Comparison of ENCODE assay signal across 9 mouse cellular contexts in the genomic region with DNA sequence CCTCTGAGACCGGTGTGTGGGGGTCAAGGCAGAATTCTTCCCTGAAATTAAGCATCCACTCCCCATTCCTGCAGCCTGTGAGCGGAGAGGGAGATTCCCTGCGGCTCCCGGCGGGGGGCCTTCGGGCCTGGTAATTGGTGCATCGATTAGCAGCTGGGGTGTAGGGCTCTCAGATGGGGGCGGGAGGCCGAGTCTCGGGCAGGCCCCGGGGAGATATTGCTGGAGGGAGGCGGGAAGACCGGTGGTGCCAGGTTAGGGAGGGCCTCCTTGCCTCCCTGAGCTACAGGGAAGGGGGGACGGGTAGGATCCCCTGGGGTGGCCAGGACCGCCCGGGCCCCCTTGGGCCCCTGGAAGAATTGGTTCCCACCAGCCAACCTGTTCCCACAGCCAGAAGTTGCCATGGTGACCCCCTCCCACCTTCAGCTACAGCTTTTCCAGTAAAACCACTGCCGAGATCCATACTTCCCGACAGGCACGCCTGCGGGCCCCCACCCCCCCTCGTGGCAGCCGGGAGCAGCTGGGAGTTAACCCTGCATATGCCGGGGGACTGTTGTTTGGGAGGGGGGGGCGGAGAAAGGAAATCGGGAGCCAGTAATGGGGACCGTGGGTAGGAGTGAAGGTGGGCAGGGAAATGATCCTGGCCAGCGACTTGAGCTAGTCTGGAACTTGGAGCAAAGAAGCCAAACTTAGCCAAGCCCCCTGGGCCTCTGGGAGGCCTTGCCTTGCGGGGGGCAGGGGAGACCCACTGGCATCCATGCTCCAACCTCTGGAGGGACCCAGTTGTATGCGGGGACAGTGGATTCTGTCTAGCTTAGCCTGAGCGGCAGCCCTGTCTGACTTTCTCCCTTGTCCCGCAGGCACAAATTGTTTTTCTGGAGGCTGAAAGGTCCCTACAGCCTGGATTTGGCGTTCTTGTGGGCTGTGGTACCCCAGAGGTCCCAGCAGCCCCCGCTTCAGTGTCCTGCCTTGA. TPM values are rescaled to one million over a fixed set of nuclear protein-coding genes. Genes with fewer than 3 reads are reported as not detected.
DNase-seq lines count a peak whose midpoint lies in the region; ATAC-seq lines count a peak whose summit lies in the region.
"Had no signal": no experiment of that assay in that cellular context is flagged by ENCODE, and none has a peak within 500 bp of the region (broad histone marks: within the 10 kb centered on the region; RNA-seq: fewer than 3 reads in every experiment).

No protein-coding gene starts in this region.

- no peaks in the 10 kb centered on the region for H3K9me3 ChIP-seq in liver, embryonic 13.5 days (replicated peaks)

- 0 out of 2 replicates have a peak overlapping the region, but pooled peaks have one; percentile 9 for H3K4me3 ChIP-seq in liver, embryonic 13.5 days (replicated peaks)

- peaks cover 40% of the 10 kb centered on the region for H3K4me1 ChIP-seq in liver, embryonic 13.5 days (replicated peaks)

- ATAC-seq in liver, embryonic 13.5 days (ENCODE audit: low read depth) = no peak
- no peak for ATAC-seq in megakaryocyte, adult 5-6 weeks (ENCODE audit: poor library complexity, severe bottlenecking)

- no peaks in the 10 kb centered on the region for H3K36me3 ChIP-seq in liver, embryonic 13.5 days

- intact Hi-C loops in left cerebral cortex, postnatal 36 days (cut with DNase I) = no loop called here

- peaks cover 40% of the 10 kb centered on the region for H3K27me3 ChIP-seq in liver, embryonic 13.5 days

- H3K9ac ChIP-seq in liver, embryonic 13.5 days = peak overlapping the region; percentile 6; the same call in 1 of the 2 replicates

- 29% methylated on average over 33 of the region's 33 CpGs for whole genome bisulfite sequencing in liver, embryonic 13.5 days (ENCODE audit: insufficient replicate concordance)

- DNase-seq in cerebellum, postnatal 10 days = peak; percentile 47 to 56
- no peak for DNase-seq in cerebellum, adult 18-20 months
- peak; percentile 40 for DNase-seq in right cerebral cortex, adult 18-20 months
- no peak for DNase-seq in right cerebral cortex, postnatal 36 days (ENCODE audit: low spot score in 2 of 2)
- DNase-seq in liver, embryonic 13.5 days = no peak
- peak; percentile 40 for DNase-seq in right cerebral cortex, postnatal 4 days
- no peak for DNase-seq in left cerebral cortex, postnatal 36 days (ENCODE audit: low spot score in 2 of 2)

- H3K27ac ChIP-seq in liver, embryonic 13.5 days = no peak overlapping the region

- peak overlapping the region; percentile 33 for H3K4me2 ChIP-seq in liver, embryonic 13.5 days

RNA-seq across cellular contexts. Expression of a gene that starts 15.9 kb away (rescaled TPM):
- 1.4 and 1.9 TPM in 2 replicates for polyA plus RNA-seq in liver, embryonic 13.5 days (2015; fragmentation: Nextera tagmentation; extraction: Ambion mirVana)
- total RNA-seq in left cerebral cortex, postnatal 36 days (2021) = 1 to 10 TPM; 3.4 to 7.2 TPM
- total RNA-seq in megakaryocyte, adult 5-6 weeks (2015) = 1.4 and 1.8 TPM in 2 replicates
- 0.89 and 1.1 TPM in 2 replicates for total RNA-seq in megakaryocyte, adult 5-6 weeks (2017)

RNA-seq across cellular contexts. Expression of a gene that starts 28.6 kb away (rescaled TPM):
- polyA plus RNA-seq in liver, embryonic 13.5 days (2015; fragmentation: Nextera tagmentation; extraction: Ambion mirVana) = not detected in 2 replicates
- not detected for total RNA-seq in left cerebral cortex, postnatal 36 days (2021)
- total RNA-seq in megakaryocyte, adult 5-6 weeks (2015) = not detected in 2 replicates
- total RNA-seq in megakaryocyte, adult 5-6 weeks (2017) = not detected in 2 replicates
- polyA plus RNA-seq: spleen, adult 2 months had no signal

RNA-seq across cellular contexts. Expression of a gene that starts 40.1 kb away (rescaled TPM):
- 407 and 437 TPM in 2 replicates for polyA plus RNA-seq in liver, embryonic 13.5 days (2015; fragmentation: Nextera tagmentation; extraction: Ambion mirVana)
- total RNA-seq in left cerebral cortex, postnatal 36 days (2021) = 1 to 10 TPM in 1 of 2 experiments, under 1 TPM in 1; 0.66 to 1.5 TPM
- 220 and 258 TPM in 2 replicates for total RNA-seq in megakaryocyte, adult 5-6 weeks (2015)
- 232 and 240 TPM in 2 replicates for total RNA-seq in megakaryocyte, adult 5-6 weeks (2017)

Comparison
In these comparisons a context has a peak if more than half of its experiments do, and no peak if none do; other contexts are left out.
1. DNase-seq: peak in cerebellum, postnatal 10 days (2 of 2), right cerebral cortex, adult 18-20 months (single experiment) and right cerebral cortex, postnatal 4 days (single experiment); none in cerebellum, adult 18-20 months (0 of 2), right cerebral cortex, postnatal 36 days (0 of 2), liver, embryonic 13.5 days (single experiment) and left cerebral cortex, postnatal 36 days (0 of 2).
2. RNA of a gene that starts 40.1 kb away (total RNA-seq): 220 to 258 TPM in megakaryocyte, adult 5-6 weeks; 0.66 to 1.5 TPM in left cerebral cortex, postnatal 36 days; every median in the first group is over 10 times any median in the second.